In the genomic region with DNA sequence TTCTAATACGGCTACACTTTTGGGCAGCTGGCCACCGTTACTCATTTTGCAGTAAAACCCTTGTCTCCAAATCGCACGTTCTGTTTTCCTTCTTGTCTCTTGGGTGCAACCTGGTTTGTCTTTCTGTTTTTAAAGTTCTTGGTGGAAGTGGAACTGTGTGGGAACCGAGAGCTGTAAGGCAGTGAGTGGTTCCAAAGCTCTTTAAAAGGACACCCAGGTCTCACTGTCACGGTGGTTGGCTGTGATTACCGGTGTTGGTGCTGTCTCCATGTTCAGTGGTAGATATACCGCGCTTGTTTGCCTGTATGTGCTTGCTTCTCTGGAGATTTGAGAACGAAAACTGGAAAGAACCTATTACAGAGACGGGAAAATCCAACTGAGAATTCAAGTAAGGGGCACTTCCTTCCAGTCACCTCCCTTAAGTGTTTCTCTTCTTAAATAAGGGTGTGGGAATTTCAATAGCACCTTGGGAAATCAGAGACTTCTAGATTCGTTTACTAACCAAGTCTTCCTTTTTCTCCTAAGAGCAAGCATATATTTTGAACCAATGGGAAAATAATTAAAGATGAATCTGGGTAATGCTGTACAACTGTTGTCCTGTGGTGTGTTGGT, we compare ENCODE assay signal across 8 mouse cellular contexts. TPM values are rescaled to one million over a fixed set of nuclear protein-coding genes. Genes with fewer than 3 reads are reported as not detected.
A peak's percentile ranks its signal among the peaks of the same experiment; 100 is the strongest.
DNase-seq lines count a peak whose midpoint lies in the region; ATAC-seq and TF ChIP-seq lines count a peak whose summit lies in the region.

No protein-coding gene starts in this region.

- no peak for ATAC-seq in heart, embryonic 12.5 days (ENCODE audit: insufficient number of reproducible peaks, low FRiP score)
- peak; percentile 5; the same call in 1 of the 2 replicates for ATAC-seq in forebrain, embryonic 15.5 days (replicated peaks)
- ATAC-seq in liver, embryonic 14.5 days (ENCODE audit: insufficient read depth) = peak; percentile 46
- no peak; the same call in 1 of the 2 replicates for ATAC-seq in stomach, postnatal 0 days (ENCODE audit: low FRiP score, low TSS enrichment)

- H3K4me2 ChIP-seq in heart, embryonic 12.5 days = peak overlapping the region; percentile 91
- H3K4me2 ChIP-seq in forebrain, embryonic 15.5 days (replicated peaks) = peak overlapping the region; percentile 95
- H3K4me2 ChIP-seq in liver, embryonic 14.5 days (ENCODE audit: low read depth) = peak overlapping the region; percentile 88
- peak overlapping the region; percentile 85 for H3K4me2 ChIP-seq in stomach, postnatal 0 days (replicated peaks; ENCODE audit: low read depth)

- WGBS in heart, embryonic 12.5 days = 4% methylated on average over 12 of the region's 12 CpGs
- WGBS in forebrain, embryonic 15.5 days = 5% methylated on average over 12 of the region's 12 CpGs
- WGBS in liver, embryonic 14.5 days (ENCODE audit: insufficient replicate concordance) = 5% methylated on average over 12 of the region's 12 CpGs
- WGBS in stomach, postnatal 0 days = 5% methylated on average over 12 of the region's 12 CpGs

- no peaks in the 10 kb centered on the region for H3K9me3 ChIP-seq in heart, embryonic 12.5 days (replicated peaks)
- H3K9me3 ChIP-seq in ES-E14 (ENCODE audit: control insufficient read depth, insufficient read depth, low read depth, low read length) = no peaks in the 10 kb centered on the region
- H3K9me3 ChIP-seq in forebrain, embryonic 15.5 days = no peaks in the 10 kb centered on the region
- no peaks in the 10 kb centered on the region for H3K9me3 ChIP-seq in liver, embryonic 14.5 days (ENCODE audit: control insufficient read depth, low read length)
- H3K9me3 ChIP-seq in stomach, postnatal 0 days (ENCODE audit: control insufficient read depth, low read length) = no peaks in the 10 kb centered on the region

- no peak for DNase-seq in heart, adult 11 months
- DNase-seq in ES-E14 (ENCODE audit: low read depth, low spot score) = no peak
- DNase-seq in liver, embryonic 14.5 days (ENCODE audit: low read depth in 3 of 3, low spot score in 3 of 3) = peak in 1 of 3 experiments; percentile 16
- no peak for DNase-seq in stomach, postnatal 0 days (ENCODE audit: low spot score)
- no peak for DNase-seq in thymus, postnatal 0 days (ENCODE audit: low spot score)
- no peak for DNase-seq in right cerebral cortex, postnatal 14 days

- no peak for TF ChIP-seq EP300 in liver, embryonic 14.5 days (IDR thresholded peaks at IDR 0.05; ENCODE audit: low read depth)
- TF ChIP-seq EP300 in stomach, postnatal 0 days (optimal IDR thresholded peaks at IDR 0.05) = no peak

- H3K27me3 ChIP-seq in heart, embryonic 12.5 days (replicated peaks) = no peaks in the 10 kb centered on the region
- no peaks in the 10 kb centered on the region for H3K27me3 ChIP-seq in forebrain, embryonic 15.5 days
- H3K27me3 ChIP-seq in liver, embryonic 14.5 days (ENCODE audit: control insufficient read depth, insufficient read depth, low read length) = no peaks in the 10 kb centered on the region; the same call in 1 of the 2 replicates
- H3K27me3 ChIP-seq in stomach, postnatal 0 days (ENCODE audit: control insufficient read depth, insufficient read depth, low read length) = no peaks in the 10 kb centered on the region

- in situ Hi-C loops in ES-E14 (cut with MboI; ENCODE audit: low sequenced_read_pairs in 2 of 2, unreplicated experiment in 2 of 2) = no loop called here

- no peaks in the 10 kb centered on the region for H3K36me3 ChIP-seq in heart, embryonic 12.5 days
- H3K36me3 ChIP-seq in ES-E14 (ENCODE audit: control insufficient read depth, insufficient read depth, low read length, poor library complexity, severe bottlenecking) = no peaks in the 10 kb centered on the region
- H3K36me3 ChIP-seq in forebrain, embryonic 15.5 days = no peaks in the 10 kb centered on the region
- no peaks in the 10 kb centered on the region for H3K36me3 ChIP-seq in liver, embryonic 14.5 days (replicated peaks; ENCODE audit: control insufficient read depth, insufficient read depth, low read depth)
- no peaks in the 10 kb centered on the region for H3K36me3 ChIP-seq in stomach, postnatal 0 days (ENCODE audit: control insufficient read depth, insufficient read depth, low read length)

- H3K4me1 ChIP-seq in heart, embryonic 12.5 days (replicated peaks) = no peaks in the 10 kb centered on the region
- H3K4me1 ChIP-seq in ES-E14 (ENCODE audit: control insufficient read depth in 2 of 2, insufficient read depth in 2 of 2, low read length in 2 of 2, poor library complexity in 1 of 2) = peaks cover 0 to 2% of the 10 kb centered on the region in 2 experiments; a peak in 1 of 4 replicates
- H3K4me1 ChIP-seq in forebrain, embryonic 15.5 days = peaks cover 7% of the 10 kb centered on the region
- peaks cover 10 to 14% of the 10 kb centered on the region in 2 experiments for H3K4me1 ChIP-seq in liver, embryonic 14.5 days (replicated peaks; ENCODE audit: control insufficient read depth in 2 of 2, insufficient read depth in 2 of 2, low read length in 1 of 2)
- peaks cover 4% of the 10 kb centered on the region; the same call in 1 of the 2 replicates for H3K4me1 ChIP-seq in stomach, postnatal 0 days (replicated peaks; ENCODE audit: control insufficient read depth, insufficient read depth)

- TF ChIP-seq CTCF in liver, embryonic 14.5 days (IDR thresholded peaks at IDR 0.05; ENCODE audit: low read depth) = no peak
- no peak for TF ChIP-seq CTCF in stomach, postnatal 0 days (IDR thresholded peaks at IDR 0.05; ENCODE audit: low read depth)

- H3K27ac ChIP-seq in heart, embryonic 12.5 days (ENCODE audit: poor library complexity, severe bottlenecking) = no peak overlapping the region
- H3K27ac ChIP-seq in ES-E14 (ENCODE audit: insufficient read depth, low read depth, low read length, poor library complexity, severe bottlenecking) = no peak overlapping the region
- peak overlapping the region; percentile 5; the same call in 1 of the 2 replicates for H3K27ac ChIP-seq in forebrain, embryonic 15.5 days (replicated peaks)
- peak overlapping the region; percentile 58 for H3K27ac ChIP-seq in liver, embryonic 14.5 days
- H3K27ac ChIP-seq in stomach, postnatal 0 days (replicated peaks) = peak overlapping the region; percentile 53; the same call in 1 of the 2 replicates

- H3K4me3 ChIP-seq in heart, embryonic 12.5 days = peak overlapping the region; percentile 58
- H3K4me3 ChIP-seq in ES-E14 (ENCODE audit: insufficient read depth in 1 of 2, low read depth in 1 of 2, low read length in 2 of 2, poor library complexity in 1 of 2, severe bottlenecking in 1 of 2) = peak overlapping the region; percentile 36 to 65
- H3K4me3 ChIP-seq in forebrain, embryonic 15.5 days = peak overlapping the region; percentile 71
- H3K4me3 ChIP-seq in liver, embryonic 14.5 days (ENCODE audit: insufficient read depth in 1 of 2, low read depth in 2 of 2, low read length in 2 of 2) = peak overlapping the region; percentile 59 to 73
- H3K4me3 ChIP-seq in stomach, postnatal 0 days (ENCODE audit: low read depth, low read length) = peak overlapping the region; percentile 57

- H3K9ac ChIP-seq in heart, embryonic 12.5 days = peak overlapping the region; percentile 64; the same call in 1 of the 2 replicates
- no peak overlapping the region for H3K9ac ChIP-seq in ES-E14 (ENCODE audit: insufficient read depth, low read depth, low read length, poor library complexity, severe bottlenecking)
- peak overlapping the region; percentile 55; the same call in 1 of the 2 replicates for H3K9ac ChIP-seq in forebrain, embryonic 15.5 days (replicated peaks)
- peak overlapping the region; percentile 62 for H3K9ac ChIP-seq in liver, embryonic 14.5 days (replicated peaks)
- H3K9ac ChIP-seq in stomach, postnatal 0 days (ENCODE audit: low read length) = peak overlapping the region; percentile 67; the same call in 1 of the 2 replicates

TF ChIP-seq in ES-E14, 5 proteins besides CTCF, POLR2A, EP300 and RAD21:
- TF ChIP-seq ZC3H11A (IDR thresholded peaks at IDR 0.05; ENCODE audit: borderline replicate concordance, low read depth, low read length) (no peak), HCFC1 (IDR thresholded peaks at IDR 0.05; ENCODE audit: borderline replicate concordance, insufficient read depth, low read length) (no peak), CHD2 (IDR thresholded peaks at IDR 0.05; ENCODE audit: low read depth, low read length) (no peak), MAFK (IDR thresholded peaks at IDR 0.05; ENCODE audit: insufficient read depth, low read depth, low read length) (no peak), ZNF384 (IDR thresholded peaks at IDR 0.05; ENCODE audit: low read depth, low read length) (no peak)

RNA-seq across cellular contexts. Expression of a gene that starts 0.5 kb away (rescaled TPM):
- 36.1 and 37.2 TPM in 2 replicates for polyA plus RNA-seq in heart, embryonic 12.5 days (2016; fragmentation: Nextera tagmentation; extraction: Ambion mirVana)
- 0.79 and 2.8 TPM in 2 replicates for total RNA-seq in ES-E14 (2012; rRNA removed)
- 11.2 and 12.4 TPM in 2 replicates for polyA plus RNA-seq in forebrain, embryonic 15.5 days (2015; fragmentation: Nextera tagmentation; extraction: Ambion mirVana)
- polyA plus RNA-seq in liver, embryonic 14.5 days (2012; rRNA removed) = 6.7 and 10.4 TPM in 2 replicates
- polyA plus RNA-seq in liver, embryonic 14.5 days (2014; fragmentation: Nextera tagmentation; extraction: Ambion mirVana) = 31.8 and 35.8 TPM in 2 replicates
- polyA plus RNA-seq in stomach, postnatal 0 days (2015; fragmentation: Nextera tagmentation; extraction: Ambion mirVana) = 28.9 and 30.5 TPM in 2 replicates
- polyA plus RNA-seq in thymus, postnatal 0 days (2015; fragmentation: Nextera tagmentation; extraction: Ambion mirVana) = 177 and 212 TPM in 2 replicates

RNA-seq across cellular contexts. Expression of a gene that starts 0.7 kb away (rescaled TPM):
- not detected in 2 replicates for polyA plus RNA-seq in heart, embryonic 12.5 days (2016; fragmentation: Nextera tagmentation; extraction: Ambion mirVana)
- total RNA-seq in ES-E14 (2012; rRNA removed) = not detected in 2 replicates
- polyA plus RNA-seq in forebrain, embryonic 15.5 days (2015; fragmentation: Nextera tagmentation; extraction: Ambion mirVana) = not detected in 2 replicates
- polyA plus RNA-seq in liver, embryonic 14.5 days (2012; rRNA removed) = 0.01 and 0.03 TPM in 2 replicates
- 0.10 TPM in 1 of 2 replicates, not detected in the other for polyA plus RNA-seq in liver, embryonic 14.5 days (2014; fragmentation: Nextera tagmentation; extraction: Ambion mirVana)
- polyA plus RNA-seq in stomach, postnatal 0 days (2015; fragmentation: Nextera tagmentation; extraction: Ambion mirVana) = 0.04 TPM in 1 of 2 replicates, not detected in the other
- 0.06 and 0.09 TPM in 2 replicates for polyA plus RNA-seq in thymus, postnatal 0 days (2015; fragmentation: Nextera tagmentation; extraction: Ambion mirVana)

Comparison
In these comparisons a context has a peak if more than half of its experiments do, and no peak if none do; other contexts are left out.
1. ATAC-seq: peak in forebrain, embryonic 15.5 days (single experiment) and liver, embryonic 14.5 days (single experiment); none in heart, embryonic 12.5 days (single experiment) and stomach, postnatal 0 days (single experiment).
2. H3K27ac ChIP-seq: peak in forebrain, embryonic 15.5 days (single experiment), liver, embryonic 14.5 days (single experiment) and stomach, postnatal 0 days (single experiment); none in heart, embryonic 12.5 days (single experiment) and ES-E14 (single experiment).
3. Peak in every context shown above with its lines, with median percentiles within 50 percentile points of each other: H3K4me2 ChIP-seq and H3K4me3 ChIP-seq.